Mouse (Mus musculus) cortical plate, adult 2 months (tissue): Measurements from ENCODE around the gene Pced1b.

Experiments
- CTCF ChIP-seq: fragments of 200-500 bp; IDR thresholded peaks from 2 replicates; pipeline ENCODE4 v1.5.1; 2011; ENCODE audit warnings: mild to moderate bottlenecking, control low read depth, low read length; ENCODE audit not compliant: insufficient read depth; ENCODE audit errors: extremely low read depth
- POLR2A ChIP-seq: fragments of 200-500 bp; IDR thresholded peaks from 2 replicates; pipeline ENCODE4 v1.6.1; 2011; ENCODE audit warnings: mild to moderate bottlenecking, low read length, control low read depth; ENCODE audit not compliant: insufficient read depth; ENCODE audit errors: extremely low read depth

- TF ChIP-seq CTCF: no peak
- TF ChIP-seq POLR2A: no peak
Observed at GRCm38 (mm10) chr15:97351016-97351415, 104.1 kb downstream of the Pced1b start.
